Mouse (Mus musculus): ENCODE measurements around the gene Fmo5. TPM values are rescaled to one million over a fixed set of nuclear protein-coding genes. Genes with fewer than 3 reads are reported as not detected.

Fmo5 gene
- polyA plus RNA-seq, 1 experiment = 3.4 TPM

DNA sequence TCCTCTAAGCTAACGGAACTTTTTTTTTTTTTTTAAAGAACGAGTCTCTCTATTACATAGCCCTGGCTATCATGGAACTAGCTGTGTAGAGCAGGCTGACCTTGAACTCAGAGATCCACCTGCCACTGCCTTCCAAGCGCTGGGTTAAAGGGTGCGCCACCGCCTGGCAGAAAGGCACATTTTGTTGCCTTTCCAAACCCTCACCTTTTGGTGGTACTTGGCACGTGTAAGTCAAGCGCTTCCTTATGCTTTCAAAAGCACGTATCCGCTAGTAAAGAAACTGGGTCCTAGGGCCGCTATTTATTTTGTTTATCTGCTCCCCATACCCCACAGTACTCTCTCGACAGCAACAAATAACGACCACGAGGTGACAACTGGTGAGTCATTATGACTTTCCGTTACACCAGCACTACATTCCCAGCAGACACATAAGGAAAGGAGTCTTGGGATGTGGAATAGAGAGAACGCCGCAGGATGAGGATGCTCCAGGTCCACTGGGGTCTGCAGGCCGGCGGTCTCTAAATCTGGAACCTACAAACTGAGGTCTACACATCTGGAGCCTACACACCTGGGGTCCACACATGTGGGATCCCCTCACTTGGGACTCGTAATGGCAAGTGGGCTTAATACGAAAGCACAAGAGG lies 19.3 kb upstream of the Fmo5 start:
- Histone ChIP-seq H3K4me3 (ENCODE audit: insufficient read depth, low read length) (peak overlapping the region; percentile 57), H3K27ac (ENCODE audit: insufficient read depth, low read length) (peak overlapping the region; percentile 20; the same call in 1 of the 2 replicates), H3K4me1 (ENCODE audit: control insufficient read depth, insufficient read depth, low read length) (no peaks in the 10 kb centered on the region)
- TF ChIP-seq CTCF (IDR thresholded peaks at IDR 0.05; ENCODE audit: extremely low read depth, insufficient read depth, low read length) = 0 out of 2 replicates have a peak, but pooled peaks have one; percentile 1
- no peak for TF ChIP-seq POLR2A (IDR thresholded peaks at IDR 0.05; ENCODE audit: extremely low read depth, insufficient read depth, low read length)

DNA sequence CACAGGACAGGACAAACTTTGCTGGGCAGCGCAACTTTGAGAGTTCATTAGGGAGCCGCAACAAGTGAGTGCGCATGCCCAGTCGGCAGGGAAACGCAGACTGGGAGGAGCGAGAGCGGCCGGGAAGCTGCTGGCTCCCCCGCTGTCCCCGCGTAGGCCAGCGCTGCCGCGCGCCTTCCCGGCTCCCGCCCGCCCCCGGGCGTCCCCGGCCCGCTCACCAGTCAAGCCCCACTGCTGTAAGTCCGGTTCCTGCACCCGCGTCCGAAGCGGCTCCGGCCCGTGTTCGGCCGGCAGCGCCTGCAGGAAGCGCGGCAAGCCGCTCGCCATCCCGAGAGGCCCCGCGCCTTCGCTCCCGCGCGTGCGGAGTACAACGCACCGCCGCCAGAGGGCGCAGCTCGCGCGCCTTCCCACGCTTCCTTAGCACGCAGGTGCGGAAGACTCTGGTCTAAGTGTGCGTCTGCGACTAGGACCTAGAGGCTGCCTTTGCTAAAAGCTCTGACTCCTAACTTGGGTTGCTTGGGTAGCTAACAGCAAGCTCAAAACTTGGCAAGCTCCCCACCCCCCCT lies 18.7 kb upstream of the Fmo5 start, which contains the start of gene Chd1l:
TSS of gene Chd1l (minus strand) at position 359 of the 566 bp plus-strand sequence.
- TF ChIP-seq POLR2A (IDR thresholded peaks at IDR 0.05; ENCODE audit: extremely low read depth, insufficient read depth, low read length) = peak; percentile 61
- TF ChIP-seq CTCF (IDR thresholded peaks at IDR 0.05; ENCODE audit: extremely low read depth, insufficient read depth, low read length) = peak; percentile 83
- H3K27ac ChIP-seq (ENCODE audit: insufficient read depth, low read length) = peak within 1 kb of the TSS; percentile 20; the same call in 1 of the 2 replicates
- H3K4me1 ChIP-seq (ENCODE audit: control insufficient read depth, insufficient read depth, low read length) = no peaks in the 10 kb centered on the region
- peak within 1 kb of the TSS; percentile 57 for H3K4me3 ChIP-seq (ENCODE audit: insufficient read depth, low read length)

DNA sequence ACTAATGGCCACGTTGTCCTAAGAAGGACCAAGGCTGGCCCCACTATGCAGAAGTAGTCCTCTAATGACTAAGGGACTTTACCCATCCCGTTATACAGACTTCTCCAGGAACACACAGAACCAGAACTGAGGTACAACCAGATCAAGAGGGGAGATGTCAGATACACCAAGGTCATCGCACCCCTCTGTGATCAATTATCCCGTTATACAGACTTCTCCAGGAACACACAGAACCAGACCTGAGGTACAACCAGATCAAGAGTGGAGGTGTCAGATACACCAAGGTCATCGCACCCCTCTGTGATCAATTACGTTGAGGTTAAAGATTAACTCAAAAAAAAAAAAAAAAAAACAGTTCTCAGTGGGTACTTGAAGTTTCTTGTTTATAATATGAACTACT lies 17.6 kb upstream of the Fmo5 start:
- Histone ChIP-seq H3K4me3 (ENCODE audit: insufficient read depth, low read length) (no peak overlapping the region), H3K27ac (ENCODE audit: insufficient read depth, low read length) (no peak overlapping the region), H3K4me1 (ENCODE audit: control insufficient read depth, insufficient read depth, low read length) (no peaks in the 10 kb centered on the region)
- TF ChIP-seq CTCF (IDR thresholded peaks at IDR 0.05; ENCODE audit: extremely low read depth, insufficient read depth, low read length) (no peak), POLR2A (IDR thresholded peaks at IDR 0.05; ENCODE audit: extremely low read depth, insufficient read depth, low read length) (no peak)

DNA sequence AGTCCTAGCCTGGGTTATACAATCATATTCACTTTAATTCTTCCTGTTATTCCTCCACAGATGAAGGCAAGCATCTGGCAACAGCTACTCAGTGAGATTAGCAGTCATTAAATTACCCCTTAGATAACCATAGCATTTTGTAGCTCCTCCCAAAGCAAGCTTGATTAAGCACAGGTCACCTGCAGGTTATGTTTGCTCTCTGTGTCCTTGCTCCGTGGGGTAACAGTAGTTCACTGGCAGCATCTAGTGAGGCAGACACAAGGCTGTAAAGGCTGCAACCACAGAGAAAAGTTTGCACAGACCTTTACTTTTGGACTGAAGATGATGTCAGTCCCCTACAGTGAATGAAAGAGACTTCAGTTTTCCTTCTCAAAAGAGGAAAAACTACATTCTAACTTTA lies 13.4 kb upstream of the Fmo5 start:
- H3K27ac ChIP-seq (ENCODE audit: insufficient read depth, low read length) = no peak overlapping the region
- H3K4me3 ChIP-seq (ENCODE audit: insufficient read depth, low read length) = no peak overlapping the region
- H3K4me1 ChIP-seq (ENCODE audit: control insufficient read depth, insufficient read depth, low read length) = no peaks in the 10 kb centered on the region
- no peak for TF ChIP-seq POLR2A (IDR thresholded peaks at IDR 0.05; ENCODE audit: extremely low read depth, insufficient read depth, low read length)

DNA sequence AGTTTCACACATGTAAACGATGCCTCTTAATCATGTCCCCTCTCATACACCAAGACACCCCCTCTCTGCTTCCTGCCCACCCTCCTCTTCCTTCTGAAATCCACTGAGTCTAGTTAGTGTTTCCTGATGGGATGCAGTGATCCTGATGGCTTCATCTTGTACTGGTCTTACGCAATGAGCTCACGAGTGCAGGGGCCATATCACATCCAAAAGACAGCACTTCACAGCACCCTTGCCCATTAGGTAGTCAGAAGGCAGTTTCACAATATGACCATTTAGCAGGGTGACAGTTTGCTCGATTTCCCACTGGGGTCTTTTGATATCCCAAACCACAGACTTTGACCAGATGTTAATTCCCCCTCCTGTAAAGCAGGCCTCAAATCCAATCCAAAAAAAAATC lies 12.7 kb upstream of the Fmo5 start:
- Histone ChIP-seq H3K4me1 (ENCODE audit: control insufficient read depth, insufficient read depth, low read length) (no peaks in the 10 kb centered on the region), H3K27ac (ENCODE audit: insufficient read depth, low read length) (no peak overlapping the region), H3K4me3 (ENCODE audit: insufficient read depth, low read length) (no peak overlapping the region)
- no peak for TF ChIP-seq CTCF (IDR thresholded peaks at IDR 0.05; ENCODE audit: extremely low read depth, insufficient read depth, low read length)
- no peak for TF ChIP-seq POLR2A (IDR thresholded peaks at IDR 0.05; ENCODE audit: extremely low read depth, insufficient read depth, low read length)

DNA sequence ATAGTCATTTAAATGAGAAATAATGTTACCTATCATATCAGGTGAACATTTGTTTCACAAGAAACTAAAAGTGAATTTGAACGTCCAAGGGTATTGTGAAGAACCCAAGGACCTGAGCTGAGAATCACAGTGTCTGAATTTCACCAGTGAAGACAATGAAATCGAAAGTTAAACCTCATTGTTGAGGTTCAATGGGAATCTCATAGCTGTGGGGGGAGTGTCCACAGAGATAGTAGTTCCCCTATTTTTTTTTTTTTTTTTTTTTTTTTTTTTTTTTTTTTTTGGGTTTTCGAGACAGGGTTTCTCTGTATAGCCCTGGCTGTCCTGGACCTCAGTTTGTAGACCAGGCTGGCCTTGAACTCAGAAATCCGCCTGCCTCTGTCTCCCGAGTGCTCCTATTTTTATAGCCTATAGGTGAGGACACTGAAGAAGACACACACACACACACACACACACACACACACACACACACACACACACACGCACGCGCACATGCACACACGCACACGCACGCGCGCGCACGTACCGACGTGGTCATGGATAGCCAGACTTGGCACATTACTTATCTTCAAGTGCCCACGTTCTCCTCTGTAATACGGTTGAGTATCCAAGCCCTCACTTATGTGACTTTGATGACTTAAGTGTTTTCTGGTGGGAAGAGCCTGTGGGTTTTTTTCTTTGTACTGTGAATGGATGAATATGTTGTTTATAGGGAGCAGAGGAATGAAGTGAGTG lies 11.3 kb upstream of the Fmo5 start:
- TF ChIP-seq POLR2A (IDR thresholded peaks at IDR 0.05; ENCODE audit: extremely low read depth, insufficient read depth, low read length) (no peak), CTCF (IDR thresholded peaks at IDR 0.05; ENCODE audit: extremely low read depth, insufficient read depth, low read length) (no peak)
- Histone ChIP-seq H3K4me3 (ENCODE audit: insufficient read depth, low read length) (no peak overlapping the region), H3K4me1 (ENCODE audit: control insufficient read depth, insufficient read depth, low read length) (no peaks in the 10 kb centered on the region), H3K27ac (ENCODE audit: insufficient read depth, low read length) (no peak overlapping the region)

DNA sequence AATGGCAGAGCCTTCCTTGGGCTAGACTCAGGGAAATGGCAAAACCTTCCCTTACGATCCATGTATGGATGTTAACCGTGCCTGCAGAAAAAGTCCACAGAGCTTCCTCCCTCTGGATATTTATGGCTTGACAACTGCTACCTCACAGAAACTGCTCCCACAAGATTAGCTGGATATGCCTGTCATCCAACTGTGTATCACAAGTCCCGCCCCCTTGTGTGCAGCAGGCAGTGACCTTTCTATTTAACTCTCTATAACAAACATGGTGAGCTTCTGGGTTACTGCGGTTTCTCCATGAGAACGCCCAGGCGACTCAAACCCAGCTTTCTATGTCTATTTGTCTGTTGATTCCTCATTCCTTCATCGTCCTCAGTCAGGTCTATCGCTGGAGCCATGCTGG lies 10.7 kb upstream of the Fmo5 start:
- no peaks in the 10 kb centered on the region for H3K4me1 ChIP-seq (ENCODE audit: control insufficient read depth, insufficient read depth, low read length)
- no peak overlapping the region for H3K27ac ChIP-seq (ENCODE audit: insufficient read depth, low read length)
- no peak overlapping the region for H3K4me3 ChIP-seq (ENCODE audit: insufficient read depth, low read length)
- TF ChIP-seq CTCF (IDR thresholded peaks at IDR 0.05; ENCODE audit: extremely low read depth, insufficient read depth, low read length) (no peak), POLR2A (IDR thresholded peaks at IDR 0.05; ENCODE audit: extremely low read depth, insufficient read depth, low read length) (no peak)

DNA sequence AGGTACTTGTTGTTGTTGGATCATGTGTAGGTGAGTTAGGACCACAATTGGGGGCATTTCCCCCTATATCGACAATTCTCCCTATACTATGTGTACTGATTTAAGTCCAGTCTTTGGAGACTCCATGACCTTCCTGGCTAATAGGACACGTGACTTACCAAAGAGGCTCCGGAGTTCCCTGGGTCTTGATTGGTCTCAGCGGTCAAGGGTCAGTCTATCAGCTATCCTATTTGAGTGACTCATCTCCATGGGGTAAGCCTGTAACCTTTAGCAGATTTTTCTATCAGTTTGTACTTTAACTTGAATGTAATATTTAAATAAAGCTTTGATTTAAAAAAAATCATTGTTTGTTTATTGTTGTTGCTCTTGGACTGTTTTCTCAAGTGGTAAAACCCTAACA lies 7.9 kb upstream of the Fmo5 start:
- no peak for TF ChIP-seq POLR2A (IDR thresholded peaks at IDR 0.05; ENCODE audit: extremely low read depth, insufficient read depth, low read length)
- TF ChIP-seq CTCF (IDR thresholded peaks at IDR 0.05; ENCODE audit: extremely low read depth, insufficient read depth, low read length) = no peak
- H3K27ac ChIP-seq (ENCODE audit: insufficient read depth, low read length) = no peak overlapping the region
- H3K4me3 ChIP-seq (ENCODE audit: insufficient read depth, low read length) = no peak overlapping the region

DNA sequence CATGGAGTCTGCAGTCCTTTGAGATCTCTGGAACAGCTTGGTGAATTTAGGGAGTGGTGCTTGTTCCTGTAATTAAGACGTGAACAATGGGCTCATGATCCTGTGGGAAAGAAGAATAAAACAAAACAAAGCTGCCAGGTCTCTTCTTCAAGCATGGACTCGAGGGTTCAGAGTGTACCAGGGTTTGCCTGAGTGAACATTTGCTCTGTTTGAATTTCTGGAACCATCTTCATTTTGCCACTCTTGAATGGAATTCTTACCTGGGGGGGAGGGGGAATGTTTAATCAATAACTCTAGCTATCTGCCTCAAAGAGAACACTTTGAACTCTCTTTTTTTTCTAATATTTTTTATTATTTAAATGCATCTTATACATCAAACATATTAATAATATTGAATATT lies 4.0 kb upstream of the Fmo5 start:
- Histone ChIP-seq H3K4me3 (ENCODE audit: insufficient read depth, low read length) (no peak overlapping the region), H3K4me1 (ENCODE audit: control insufficient read depth, insufficient read depth, low read length) (no peaks in the 10 kb centered on the region), H3K27ac (ENCODE audit: insufficient read depth, low read length) (no peak overlapping the region)
- TF ChIP-seq CTCF (IDR thresholded peaks at IDR 0.05; ENCODE audit: extremely low read depth, insufficient read depth, low read length) (no peak), POLR2A (IDR thresholded peaks at IDR 0.05; ENCODE audit: extremely low read depth, insufficient read depth, low read length) (no peak)

More for the DNA sequence above, 7.9 kb upstream of the Fmo5 start:
- no peaks in the 10 kb centered on the region for H3K4me1 ChIP-seq (ENCODE audit: control insufficient read depth, insufficient read depth, low read length)

DNA sequence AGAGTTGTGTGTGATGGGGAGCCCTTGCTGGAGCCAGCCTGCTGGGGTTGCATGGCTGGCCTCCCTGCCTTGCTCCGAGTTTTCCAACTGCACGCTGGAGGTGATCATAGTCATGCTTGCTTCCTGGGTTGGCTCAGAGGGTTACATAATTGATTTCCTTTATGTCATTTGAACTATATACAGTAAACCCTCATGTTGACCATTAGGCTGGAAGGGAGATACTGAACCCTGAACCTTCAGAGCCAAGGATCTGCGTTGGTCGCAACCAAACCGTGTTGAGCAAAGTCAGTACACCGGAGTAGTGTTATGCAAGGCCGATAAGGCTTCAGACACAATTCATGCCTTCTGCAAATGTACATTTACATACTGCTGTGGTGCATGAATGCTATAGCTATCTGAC lies 711 bp upstream of the Fmo5 start:
- Histone ChIP-seq H3K4me1 (ENCODE audit: control insufficient read depth, insufficient read depth, low read length) (no peaks in the 10 kb centered on the region), H3K4me3 (ENCODE audit: insufficient read depth, low read length) (no peak overlapping the region), H3K27ac (ENCODE audit: insufficient read depth, low read length) (no peak overlapping the region)
- TF ChIP-seq POLR2A (IDR thresholded peaks at IDR 0.05; ENCODE audit: extremely low read depth, insufficient read depth, low read length) = no peak
- no peak for TF ChIP-seq CTCF (IDR thresholded peaks at IDR 0.05; ENCODE audit: extremely low read depth, insufficient read depth, low read length)
